Comparison of ENCODE assay signal across 9 mouse cellular contexts in the genomic region with DNA sequence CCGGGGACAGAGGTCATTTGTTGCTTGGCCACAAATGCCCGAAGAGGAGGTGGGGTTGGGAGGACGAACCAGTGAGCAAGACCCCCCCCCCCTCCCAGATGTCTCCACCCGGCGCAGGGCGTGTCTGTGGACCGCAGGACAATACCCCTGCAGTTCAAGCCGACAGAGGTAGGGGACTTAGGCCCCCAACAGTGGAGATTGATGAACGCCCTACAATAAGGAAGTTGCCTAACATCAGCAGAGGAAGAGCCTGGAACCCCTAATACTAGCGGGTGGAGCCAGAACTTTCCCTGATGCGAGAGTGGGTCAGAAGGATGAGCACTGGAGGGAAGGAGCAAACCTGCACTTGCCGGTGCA. TPM values are rescaled to one million over a fixed set of nuclear protein-coding genes. Genes with fewer than 3 reads are reported as not detected.
DNase-seq lines count a peak whose midpoint lies in the region; ATAC-seq lines count a peak whose summit lies in the region.
"Had no signal": no experiment of that assay in that cellular context is flagged by ENCODE, and none has a peak within 500 bp of the region (broad histone marks: within the 10 kb centered on the region; RNA-seq: fewer than 3 reads in every experiment).

No protein-coding gene starts in this region.

- peaks cover 6% of the 10 kb centered on the region for H3K27me3 ChIP-seq in heart, embryonic 10.5 days (ENCODE audit: insufficient read depth, poor library complexity, severe bottlenecking)
- H3K27me3 ChIP-seq in hindbrain, embryonic 13.5 days: 0 out of 2 replicates have a peak, but pooled peaks cover 3% of the 10 kb centered on the region
- H3K27me3 ChIP-seq in midbrain, embryonic 11.5 days (ENCODE audit: control insufficient read depth, insufficient read depth, low read length): no peaks in the 10 kb centered on the region; the same call in 1 of the 2 replicates

- ATAC-seq in hindbrain, embryonic 13.5 days (ENCODE audit: low FRiP score): peak; percentile 65
- ATAC-seq in midbrain, embryonic 11.5 days (ENCODE audit: low FRiP score): peak; percentile 64

- H3K36me3 ChIP-seq in heart, embryonic 10.5 days: no peaks in the 10 kb centered on the region
- no peaks in the 10 kb centered on the region for H3K36me3 ChIP-seq in hindbrain, embryonic 13.5 days
- H3K36me3 ChIP-seq in midbrain, embryonic 11.5 days (ENCODE audit: control insufficient read depth, insufficient read depth, low read length): no peaks in the 10 kb centered on the region

- no peaks in the 10 kb centered on the region for H3K9me3 ChIP-seq in heart, embryonic 10.5 days
- H3K9me3 ChIP-seq in hindbrain, embryonic 13.5 days: no peaks in the 10 kb centered on the region
- no peaks in the 10 kb centered on the region for H3K9me3 ChIP-seq in midbrain, embryonic 11.5 days (ENCODE audit: control insufficient read depth, low read length)

- H3K27ac ChIP-seq in heart, embryonic 10.5 days: peak overlapping the region; percentile 89
- no peak overlapping the region for H3K27ac ChIP-seq in hindbrain, embryonic 13.5 days
- peak overlapping the region; percentile 72 for H3K27ac ChIP-seq in midbrain, embryonic 11.5 days (ENCODE audit: low read depth, low read length)

- peak overlapping the region; percentile 91 for H3K4me2 ChIP-seq in hindbrain, embryonic 13.5 days
- peak overlapping the region; percentile 85 for H3K4me2 ChIP-seq in midbrain, embryonic 11.5 days

- no peak for DNase-seq in heart, embryonic 10.5 days (ENCODE audit: low spot score)
- DNase-seq in heart, adult 9 months (ENCODE audit: low spot score in 2 of 2): no peak
- peak; percentile 38 for DNase-seq in R1 (ENCODE audit: low read depth, low spot score)
- no peak for DNase-seq in midbrain, embryonic 11.5 days (ENCODE audit: low spot score, missing footprints)
- no peak for DNase-seq in urinary bladder, postnatal 14 days (ENCODE audit: low spot score)
- no peak for DNase-seq in cerebellum, postnatal 25 days
- no peak for DNase-seq in thymus, adult 18-20 months

- peak overlapping the region; percentile 83 for H3K9ac ChIP-seq in hindbrain, embryonic 13.5 days
- H3K9ac ChIP-seq in midbrain, embryonic 11.5 days (ENCODE audit: low read length): peak overlapping the region; percentile 92

- peak overlapping the region; percentile 86 for H3K4me3 ChIP-seq in heart, embryonic 10.5 days
- H3K4me3 ChIP-seq in hindbrain, embryonic 13.5 days: peak overlapping the region; percentile 62
- H3K4me3 ChIP-seq in midbrain, embryonic 11.5 days (ENCODE audit: low read depth, low read length): peak overlapping the region; percentile 71
- H3K4me3 ChIP-seq: myocyte had no signal

- H3K4me1 ChIP-seq in heart, embryonic 10.5 days: peaks cover 27% of the 10 kb centered on the region
- H3K4me1 ChIP-seq in hindbrain, embryonic 13.5 days (replicated peaks): peaks cover 19% of the 10 kb centered on the region
- peaks cover 37% of the 10 kb centered on the region for H3K4me1 ChIP-seq in midbrain, embryonic 11.5 days (ENCODE audit: control insufficient read depth, insufficient read depth, low read length)

- WGBS in heart, embryonic 10.5 days: 1% methylated on average over 12 of the region's 12 CpGs
- 1% methylated on average over 12 of the region's 12 CpGs for WGBS in hindbrain, embryonic 13.5 days
- 2% methylated on average over 12 of the region's 12 CpGs for WGBS in midbrain, embryonic 11.5 days

RNA-seq across cellular contexts. Expression of a gene that starts 0.3 kb away (rescaled TPM):
- 5.5 TPM in 2 replicates for polyA plus RNA-seq in heart, embryonic 10.5 days (2016; fragmentation: Nextera tagmentation; extraction: Ambion mirVana)
- polyA plus RNA-seq in hindbrain, embryonic 13.5 days (2015; fragmentation: Nextera tagmentation; extraction: Ambion mirVana): 1.5 and 2.5 TPM in 2 replicates
- 11.3 and 15.4 TPM in 2 replicates for polyA plus RNA-seq in midbrain, embryonic 11.5 days (2014; fragmentation: Nextera tagmentation; extraction: Ambion mirVana)

RNA-seq across cellular contexts. Expression of a gene that starts 9.8 kb away (rescaled TPM):
- polyA plus RNA-seq in heart, embryonic 10.5 days (2016; fragmentation: Nextera tagmentation; extraction: Ambion mirVana): 52.8 and 63.4 TPM in 2 replicates
- 35.5 and 37.5 TPM in 2 replicates for polyA plus RNA-seq in hindbrain, embryonic 13.5 days (2015; fragmentation: Nextera tagmentation; extraction: Ambion mirVana)
- polyA plus RNA-seq in midbrain, embryonic 11.5 days (2014; fragmentation: Nextera tagmentation; extraction: Ambion mirVana): 83.8 and 85.1 TPM in 2 replicates
